Mouse (Mus musculus) hindbrain, embryonic 11.5 days (tissue): Measurements from ENCODE around the gene Car5b. TPM values are rescaled to one million over a fixed set of nuclear protein-coding genes. Genes with fewer than 3 reads are reported as not detected.

Source experiments
- ATAC-seq: fragments of 200-750 bp; cut with Nextera tagmentation; 2 replicates; pipeline ENCODE4 v1.8.0; 2017; ENCODE audit warnings: mild to moderate bottlenecking, moderate TSS enrichment, moderate library complexity; ENCODE audit not compliant: low FRiP score
- DNase-seq: peaks from one replicate; pipeline ENCODE4 v3.0.0-alpha.2; 2015; ENCODE audit warnings: low spot score
- H3K27ac ChIP-seq: fragments of 300-500 bp; sonication (generic); 2 replicates; pipeline ENCODE4 v1.5.1; 2014; ENCODE audit warnings: mild to moderate bottlenecking, low read depth, low read length
- H3K27me3 ChIP-seq: fragments of 300-500 bp; sonication (generic); 2 replicates; pipeline ENCODE4 v1.6.1; 2014; ENCODE audit warnings: mild to moderate bottlenecking, low read length, moderate library complexity, mixed read lengths; ENCODE audit not compliant: control insufficient read depth, insufficient read depth
- H3K36me3 ChIP-seq: fragments of 300-500 bp; sonication (generic); 2 replicates; pipeline ENCODE4 v1.6.1; 2014; ENCODE audit warnings: mild to moderate bottlenecking, low read length, moderate library complexity, mixed read lengths; ENCODE audit not compliant: control insufficient read depth, insufficient read depth
- H3K4me1 ChIP-seq: fragments of 300-500 bp; sonication (generic); replicated peaks from 2 replicates; pipeline ENCODE4 v1.6.1; 2014; ENCODE audit warnings: low read length, mixed read lengths; ENCODE audit not compliant: control insufficient read depth, insufficient read depth
- H3K4me2 ChIP-seq: fragments of 300-500 bp; sonication (generic); replicated peaks from 2 replicates; pipeline ENCODE4 v1.6.1; 2014; ENCODE audit warnings: mild to moderate bottlenecking, low read depth, low read length
- H3K4me3 ChIP-seq: fragments of 300-500 bp; sonication (generic); 2 replicates; pipeline ENCODE4 v1.5.1; 2014; ENCODE audit warnings: low read depth, low read length
- H3K9ac ChIP-seq: fragments of 300-500 bp; sonication (generic); 2 replicates; pipeline ENCODE4 v1.6.1; 2014; ENCODE audit warnings: low read depth, low read length
- H3K9me3 ChIP-seq: fragments of 300-500 bp; sonication (generic); 2 replicates; pipeline ENCODE4 v1.6.1; 2016; ENCODE audit warnings: low read length; ENCODE audit not compliant: control insufficient read depth
- WGBS: fragments of 180-500 bp; shearing (Covaris S2); extraction: QIAGEN DNeasy Blood & Tissue Kit; methylation state at CpG from one replicate; pipeline ENCODE4 v1.1.7; 2014; 5-methylcytosine and 5-hydroxymethylcytosine counted together
- polyA plus RNA-seq: library from polyadenylated mRNA; unstranded; fragments of >200 nt; fragmentation: Nextera tagmentation; extraction: Ambion mirVana; gene quantifications from 2 replicates; pipeline ENCODE4 v1.2.1, GENCODE M21; 2014

Gene Car5b
- polyA plus RNA-seq, 1 experiment from 2014 or later, result 0.23 TPM

DNA sequence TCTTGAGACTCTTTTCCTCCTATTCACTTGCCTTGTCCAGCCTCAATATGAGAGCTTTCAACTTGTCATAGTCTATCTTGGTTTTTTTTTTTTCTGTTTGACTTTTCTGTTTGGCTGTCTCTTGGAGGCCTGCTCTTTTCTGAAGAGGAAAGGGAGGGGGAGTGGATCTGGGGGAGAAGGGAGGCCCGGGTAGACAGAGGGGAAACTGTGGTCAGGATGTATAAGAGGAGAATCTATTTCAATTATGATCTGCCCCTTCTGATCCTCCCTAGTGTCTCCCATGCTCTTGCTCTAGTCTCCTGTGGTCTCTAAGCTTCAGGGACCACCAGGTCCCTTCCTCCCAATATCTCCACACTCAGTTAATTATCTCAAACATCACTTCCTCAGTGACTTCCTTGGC is 76.2 kb downstream of the Car5b start:
- WGBS, result 93% methylated on average over 1 of the region's 1 CpGs
- no peaks in the 10 kb centered on the region for H3K36me3 ChIP-seq
- ATAC-seq (no peak), DNase-seq (no peak)
- no peak overlapping the region for H3K4me3 ChIP-seq
- no peak overlapping the region for H3K9ac ChIP-seq
- no peaks in the 10 kb centered on the region for H3K27me3 ChIP-seq
- no peak overlapping the region for H3K27ac ChIP-seq
- H3K9me3 ChIP-seq, result no peaks in the 10 kb centered on the region
- H3K4me2 ChIP-seq, result no peak overlapping the region
- no peaks in the 10 kb centered on the region for H3K4me1 ChIP-seq

DNA sequence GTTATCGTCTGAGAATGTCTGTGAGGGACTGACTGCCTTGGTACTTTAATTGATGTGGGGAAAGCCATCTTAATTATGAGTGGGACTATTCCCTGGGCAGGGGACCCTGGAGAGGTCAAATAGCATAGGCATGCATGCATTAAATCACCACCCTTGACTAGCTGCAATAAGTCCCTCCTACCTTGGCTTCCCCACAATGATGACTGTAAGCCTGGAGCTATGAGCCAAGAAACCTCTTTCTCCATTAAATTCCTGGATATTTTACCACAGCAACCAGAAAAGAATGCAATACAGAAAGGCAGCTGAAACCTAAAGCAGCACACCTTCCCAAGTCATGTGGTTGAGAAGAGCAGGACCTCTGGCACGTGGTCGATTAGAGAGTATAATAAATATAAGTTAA is 83.4 kb downstream of the Car5b start:
- Histone ChIP-seq H3K9me3 (no peaks in the 10 kb centered on the region), H3K36me3 (no peaks in the 10 kb centered on the region), H3K4me3 (no peak overlapping the region), H3K4me1 (no peaks in the 10 kb centered on the region), H3K27me3 (no peaks in the 10 kb centered on the region; the same call in 1 of the 2 replicates), H3K4me2 (no peak overlapping the region), H3K27ac (no peak overlapping the region), H3K9ac (no peak overlapping the region)
- ATAC-seq (no peak), DNase-seq (no peak)
- 93% methylated on average over 3 of the region's 3 CpGs for WGBS

DNA sequence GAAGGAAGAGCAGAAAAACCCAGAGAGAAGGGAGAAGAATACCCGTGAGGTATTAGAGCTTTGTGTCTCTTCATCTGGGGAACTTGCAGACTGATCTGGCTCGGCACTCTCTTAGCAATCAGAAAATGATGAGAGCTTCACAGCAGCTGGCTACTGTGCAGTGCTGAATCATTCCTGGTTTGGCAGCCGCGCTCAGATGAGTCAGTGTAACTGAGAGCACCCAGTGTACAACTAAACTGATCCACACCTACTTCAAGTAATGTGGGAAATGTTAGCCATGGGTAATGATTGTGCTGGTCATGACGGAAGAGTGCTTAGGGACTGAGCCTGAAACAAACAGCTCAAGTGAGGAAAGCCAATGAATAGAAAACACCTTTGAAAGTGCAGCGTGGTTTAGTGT is 89.2 kb downstream of the Car5b start:
- H3K4me1 ChIP-seq, result no peaks in the 10 kb centered on the region
- no peak overlapping the region for H3K4me2 ChIP-seq
- no peak for ATAC-seq
- no peak overlapping the region for H3K9ac ChIP-seq
- H3K36me3 ChIP-seq, result no peaks in the 10 kb centered on the region
- no peaks in the 10 kb centered on the region for H3K9me3 ChIP-seq
- WGBS, result 89% methylated on average over 6 of the region's 6 CpGs
- no peak overlapping the region for H3K4me3 ChIP-seq
- DNase-seq, result no peak
- no peak overlapping the region for H3K27ac ChIP-seq
- H3K27me3 ChIP-seq, result no peaks in the 10 kb centered on the region; the same call in 1 of the 2 replicates

- Histone ChIP-seq H3K9me3 (no peaks in the 10 kb centered on the region), H3K9ac (no peak overlapping the region), H3K27me3 (no peaks in the 10 kb centered on the region), H3K36me3 (no peaks in the 10 kb centered on the region), H3K27ac (no peak overlapping the region), H3K4me1 (no peaks in the 10 kb centered on the region), H3K4me3 (no peak overlapping the region), H3K4me2 (no peak overlapping the region)
- 81% methylated on average over 8 of the region's 8 CpGs for WGBS
- DNase-seq (no peak), ATAC-seq (no peak)
These were observed 93.1 kb downstream of the Car5b start for GRCm38 (mm10) chrX:163934731-163935130.

DNA sequence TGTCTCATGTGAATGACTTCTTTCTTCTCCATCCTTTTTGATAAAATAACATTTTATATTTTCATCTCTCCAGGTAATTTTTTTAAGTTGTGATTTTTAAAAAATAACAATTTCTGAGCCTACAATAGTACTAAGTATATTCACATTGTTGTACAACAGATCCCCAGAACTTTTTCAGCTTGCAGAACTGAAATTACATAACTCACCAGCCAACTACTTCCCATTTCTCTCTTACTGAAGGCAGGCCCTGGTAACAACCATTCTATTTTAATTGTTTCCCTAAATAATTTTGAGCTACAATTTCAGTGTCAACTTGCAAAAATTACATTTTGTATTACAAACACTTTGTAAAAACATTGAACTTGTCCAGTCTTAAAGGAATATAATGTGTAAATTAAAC is 98.2 kb downstream of the Car5b start:
- H3K4me3 ChIP-seq, result no peak overlapping the region
- no peak overlapping the region for H3K4me2 ChIP-seq
- H3K27me3 ChIP-seq, result no peaks in the 10 kb centered on the region
- H3K9ac ChIP-seq, result no peak overlapping the region
- no peaks in the 10 kb centered on the region for H3K4me1 ChIP-seq
- no peaks in the 10 kb centered on the region for H3K9me3 ChIP-seq
- no peaks in the 10 kb centered on the region for H3K36me3 ChIP-seq
- H3K27ac ChIP-seq, result no peak overlapping the region
- DNase-seq (no peak), ATAC-seq (no peak)

Other genes starting within 250 kb of the Car5b start
- 52.4 and 56.3 TPM in 2 replicates for gene Ap1s2, start 119.0 kb downstream of the Car5b start, polyA plus RNA-seq
- 56.8 and 64.1 TPM in 2 replicates for gene Zrsr2, start 69.3 kb downstream of the Car5b start, polyA plus RNA-seq
- gene Siah1b, start 48.5 kb upstream of the Car5b start, polyA plus RNA-seq, result 39.7 and 43.5 TPM in 2 replicates
- 0.43 and 1.0 TPM in 2 replicates for gene Cltrn, start 60.8 kb upstream of the Car5b start, polyA plus RNA-seq
- gene Ace2, start 111.3 kb upstream of the Car5b start, polyA plus RNA-seq, result 0.22 and 0.88 TPM in 2 replicates
- 0.17 and 0.28 TPM in 2 replicates for gene Bmx, start 230.2 kb upstream of the Car5b start, polyA plus RNA-seq
- gene Pir, start 241.4 kb upstream of the Car5b start, polyA plus RNA-seq, result 6.9 and 7.2 TPM in 2 replicates